Mouse (Mus musculus) right cerebral cortex, postnatal 4 days (tissue): Measurements from ENCODE around the gene Coa6.

ENCODE experiments used
- DNase-seq: peaks from one replicate; pipeline ENCODE4 v3.0.0-alpha.2; 2022

The Coa6 gene

GRCm38 (mm10) chr8:126473802-126474298 lies 51.5 kb downstream of the Coa6 start:
- no peak for DNase-seq

DNA sequence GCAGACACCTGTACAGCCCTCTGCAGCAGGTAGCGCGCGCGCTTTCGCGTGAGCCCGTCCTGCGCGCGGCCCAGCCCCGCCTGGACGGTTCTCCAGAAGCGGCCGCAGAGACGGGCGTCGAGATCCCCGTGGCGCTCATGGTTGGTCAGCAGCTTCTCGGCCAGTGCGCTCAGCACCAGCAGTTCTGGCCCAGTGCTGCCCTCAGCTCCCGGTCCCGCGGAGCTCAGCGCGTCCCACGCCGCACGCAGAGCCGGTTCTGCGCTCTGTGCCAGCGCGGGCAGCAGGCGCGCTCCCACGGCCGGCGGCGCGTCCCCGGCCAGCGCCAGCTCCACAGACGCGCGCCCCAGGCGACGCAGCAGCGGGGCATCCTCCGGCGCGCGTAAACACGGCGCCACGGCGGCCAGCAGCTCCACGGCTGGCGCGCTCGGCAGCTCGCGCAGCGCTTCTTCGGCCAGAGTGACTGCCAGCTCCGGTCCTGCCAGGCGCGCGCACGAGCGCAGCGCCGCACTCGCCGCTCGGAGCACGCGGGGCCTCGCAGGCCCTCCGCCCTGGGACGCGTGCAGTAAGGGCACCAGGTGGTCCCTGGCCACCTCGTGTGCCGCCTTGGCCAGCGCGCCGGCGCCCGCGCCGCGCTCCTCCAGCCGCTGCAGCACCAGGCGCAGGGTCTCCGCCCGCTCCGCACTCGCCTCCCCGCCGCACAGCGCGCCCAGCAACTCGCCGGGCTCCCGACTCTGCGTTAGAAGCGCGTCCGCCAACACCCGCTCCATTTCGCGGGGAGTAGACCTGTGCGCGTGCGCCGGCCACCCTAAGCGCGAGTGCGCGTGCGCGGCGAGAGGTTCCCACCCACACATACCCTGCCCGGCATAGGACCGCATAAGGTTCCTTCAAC lies 52.2 kb downstream of the Coa6 start, which contains the start of gene Tarbp1:
Gene Tarbp1 (minus strand): TSS at position 767 of the 889 bp plus-strand sequence.
- DNase-seq: peak; percentile 93
